Mouse (Mus musculus): ENCODE results near the gene Lcn12.

The Lcn12 gene

DNA sequence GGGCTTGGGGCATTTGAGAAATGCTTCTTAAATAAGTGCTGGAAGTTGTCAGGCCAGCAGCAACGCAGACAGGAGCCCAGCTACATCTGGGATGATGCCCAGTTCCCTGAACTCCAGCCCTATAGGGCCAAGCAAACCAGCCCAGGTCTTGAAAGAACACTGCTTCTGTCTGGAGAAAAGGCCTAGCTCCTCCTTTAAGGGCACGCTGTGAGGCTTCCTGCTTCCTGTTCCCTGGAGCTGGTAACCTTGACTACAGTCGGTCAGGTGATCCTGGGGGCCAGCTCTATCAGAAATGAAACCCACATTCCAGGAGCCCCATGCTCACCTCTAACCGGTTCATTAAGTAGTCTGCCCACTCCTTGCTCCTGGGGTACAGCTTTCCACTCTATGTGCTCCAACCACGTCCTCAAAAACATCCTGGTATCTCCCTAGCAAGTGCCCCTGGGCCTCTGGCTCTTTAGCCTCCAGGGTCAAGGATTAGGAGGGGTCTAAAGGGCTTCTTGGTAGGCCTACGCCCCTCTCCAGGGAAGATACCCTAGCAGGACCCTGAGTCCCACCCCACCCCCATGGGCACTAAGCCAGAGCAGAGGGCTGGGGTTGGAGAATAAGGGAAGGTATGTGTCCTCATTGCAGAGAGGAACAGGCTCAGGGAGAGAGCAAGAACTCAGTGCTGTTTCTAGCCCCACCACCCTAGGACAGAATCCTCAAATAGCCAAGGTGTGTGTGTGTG lies 4.3 kb upstream of the Lcn12 start:
- in situ Hi-C loops (cut with MboI, MseI): no loop called here

- in situ Hi-C loops (cut with MboI, MseI): no loop called here
These were observed 2.8 kb upstream of the Lcn12 start for GRCm38 (mm10) chr2:25496462-25496861.

- in situ Hi-C loops (cut with MboI, MseI): no loop called here
These were observed 723 bp downstream of the Lcn12 start for GRCm38 (mm10) chr2:25492988-25493387.

- in situ Hi-C loops (cut with MboI, MseI): no loop called here
These were observed 5.0 kb downstream of the Lcn12 start for GRCm38 (mm10) chr2:25488671-25489068.

DNA sequence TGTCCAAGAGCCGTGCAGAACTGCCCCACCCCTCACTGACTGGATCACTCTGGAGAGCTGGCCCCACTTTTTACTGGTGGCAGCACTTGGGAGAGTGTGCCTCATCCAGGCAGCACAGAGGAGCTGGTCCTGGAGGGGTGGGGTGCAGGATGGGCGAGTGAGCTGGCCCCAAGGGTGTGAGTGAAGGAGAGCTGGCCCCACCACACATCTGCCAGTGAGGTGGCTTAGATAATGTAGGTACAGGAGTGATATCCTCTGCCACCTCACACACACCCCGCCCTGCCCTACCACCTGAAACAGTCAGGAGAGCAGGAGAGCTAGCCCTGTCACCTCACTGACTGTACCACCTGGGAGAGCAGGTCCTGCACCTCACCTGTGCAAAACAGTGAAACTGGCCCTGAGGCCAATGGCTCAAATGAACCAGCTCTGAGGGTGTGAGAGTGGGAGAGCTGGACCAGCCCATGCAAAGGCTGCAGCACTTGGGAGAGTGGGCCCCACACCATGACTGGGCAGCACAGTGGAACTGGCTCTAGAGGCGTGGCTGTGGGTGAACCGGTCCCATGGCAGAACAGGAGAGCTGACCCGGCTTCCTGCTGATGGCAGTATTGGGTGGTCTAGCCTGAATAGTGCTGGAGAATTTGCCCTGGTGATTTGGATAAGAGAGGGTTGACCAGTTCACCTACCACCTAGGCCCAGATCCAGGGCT lies 5.6 kb downstream of the Lcn12 start:
- in situ Hi-C loops (cut with MboI, MseI): no loop called here

GRCm38 (mm10) chr2:25484901-25485647 lies 8.6 kb downstream of the Lcn12 start:
- in situ Hi-C loops (cut with MboI, MseI): loop anchor here in 1 of 2 experiments (5.0 kb wide), 1 partner anchor 53 kb away; no protein-coding TSS in a partner anchor

- in situ Hi-C loops (cut with MboI, MseI): loop anchor here in 1 of 2 experiments (5.0 kb wide), 1 partner anchor 51 kb away; no protein-coding TSS in a partner anchor
These were observed 10.7 kb downstream of the Lcn12 start for GRCm38 (mm10) chr2:25482969-25483368.

DNA sequence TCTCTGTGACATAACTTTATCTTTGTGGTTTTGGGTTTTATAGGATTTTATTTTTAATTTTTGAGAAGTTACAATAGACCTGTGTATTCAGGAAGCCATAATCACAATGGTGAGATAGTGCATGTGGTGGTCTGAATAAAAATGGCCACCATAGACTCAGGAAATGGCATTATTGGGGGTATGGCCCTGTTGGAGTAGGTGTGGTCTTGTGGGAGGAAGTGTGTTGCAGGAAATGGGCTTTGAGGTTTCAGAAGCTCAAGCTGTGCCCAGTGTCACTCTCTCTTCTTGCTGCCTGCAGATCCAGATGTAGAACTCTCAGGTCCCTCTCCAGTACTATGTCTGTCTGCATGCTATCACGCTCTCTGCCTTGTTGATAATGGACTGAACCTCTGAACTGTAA lies 13.2 kb downstream of the Lcn12 start:
- in situ Hi-C loops (cut with MboI, MseI): loop anchor here in 1 of 2 experiments (5.0 kb wide), 1 partner anchor 48 kb away; no protein-coding TSS in a partner anchor

- in situ Hi-C loops (cut with MboI, MseI): loop anchor here in 1 of 2 experiments (5.0 kb wide), 1 partner anchor 47 kb away; no protein-coding TSS in a partner anchor
These were observed 14.0 kb downstream of the Lcn12 start for GRCm38 (mm10) chr2:25479551-25480311.

DNA sequence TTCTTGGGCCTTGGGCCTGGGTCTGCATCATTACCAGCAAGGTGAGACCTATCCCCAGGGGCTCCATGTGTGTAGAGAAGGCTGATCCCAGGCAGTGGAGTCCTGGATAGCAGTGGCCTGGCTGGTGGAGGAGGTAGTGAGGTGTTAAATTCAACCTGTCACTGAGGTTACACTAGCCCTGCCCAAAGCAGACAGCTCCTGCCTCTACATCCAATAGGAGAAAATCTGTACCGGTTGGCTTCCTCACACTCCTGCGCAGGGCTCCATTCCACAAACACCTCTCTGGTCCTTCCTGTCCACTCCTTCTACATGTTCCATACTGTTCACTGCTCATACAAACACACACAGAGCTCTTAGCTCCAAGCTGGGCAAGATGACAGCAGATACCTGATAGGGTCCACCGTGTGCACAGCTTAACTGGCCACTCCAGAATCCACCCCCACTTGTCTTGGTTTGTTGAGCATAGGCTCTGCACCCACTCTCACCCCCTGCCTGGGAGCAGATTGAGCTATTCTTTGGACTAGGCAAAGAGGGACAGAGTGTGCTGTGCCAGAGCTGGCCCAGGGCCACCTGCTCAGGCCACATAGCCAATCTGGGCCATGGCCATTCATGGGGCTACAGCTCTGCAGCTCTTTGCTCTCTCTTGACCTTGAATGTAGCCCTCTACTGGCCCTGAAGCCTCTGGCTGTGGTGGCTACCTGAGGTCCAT lies 15.6 kb downstream of the Lcn12 start:
- in situ Hi-C loops (cut with MboI, MseI): no loop called here

GRCm38 (mm10) chr2:25477541-25477940 lies 16.2 kb downstream of the Lcn12 start:
- in situ Hi-C loops (cut with MboI, MseI): no loop called here

DNA sequence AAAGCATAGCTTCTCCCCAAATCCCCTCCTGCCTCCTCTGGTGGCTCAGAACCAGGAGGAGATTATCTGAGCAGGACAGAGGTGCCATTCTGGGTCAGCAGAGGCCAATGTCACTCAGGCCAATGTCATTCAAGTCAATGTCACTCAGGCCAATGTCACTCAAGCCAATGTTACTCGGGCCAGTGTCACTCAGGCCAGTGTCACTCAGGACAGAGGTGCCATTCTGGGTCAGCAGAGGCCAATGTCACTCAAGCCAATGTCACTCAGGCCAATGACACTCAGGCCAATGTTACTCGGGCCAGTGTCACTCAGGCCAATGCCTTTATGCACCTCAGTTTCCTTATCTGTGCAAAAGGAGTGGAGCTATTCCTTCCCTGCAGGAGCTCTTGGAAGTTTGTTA lies 21.2 kb downstream of the Lcn12 start:
- in situ Hi-C loops (cut with MboI, MseI): no loop called here

DNA sequence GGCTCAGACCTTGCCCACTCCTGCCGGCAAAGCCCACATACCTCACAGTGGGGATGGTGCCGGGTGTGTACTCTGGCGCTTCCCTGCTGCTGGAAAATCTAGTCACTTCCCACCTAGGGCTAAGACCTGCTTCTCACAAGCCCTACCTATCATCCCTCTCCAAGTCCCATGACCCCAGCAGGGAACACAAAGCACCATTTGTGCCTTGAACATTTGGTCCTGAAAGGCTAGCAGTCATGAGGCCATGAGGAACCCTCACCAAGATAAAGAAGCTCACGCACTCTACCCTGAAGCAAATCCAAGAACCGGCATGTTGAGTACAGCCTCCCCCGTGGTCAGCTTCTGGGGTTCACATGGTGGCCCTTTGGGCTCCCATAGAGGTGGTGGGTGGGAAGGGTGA lies 23.7 kb downstream of the Lcn12 start, which contains the start of gene Ptgds:
TSS of gene Ptgds (minus strand) at position 78 of the 400 bp plus-strand sequence.
- in situ Hi-C loops (cut with MboI, MseI): no loop called here

GRCm38 (mm10) chr2:25468962-25469915 lies 24.5 kb downstream of the Lcn12 start:
- in situ Hi-C loops (cut with MboI, MseI): no loop called here

GRCm38 (mm10) chr2:25467606-25468303 lies 26.0 kb downstream of the Lcn12 start:
- in situ Hi-C loops (cut with MboI, MseI): no loop called here

DNA sequence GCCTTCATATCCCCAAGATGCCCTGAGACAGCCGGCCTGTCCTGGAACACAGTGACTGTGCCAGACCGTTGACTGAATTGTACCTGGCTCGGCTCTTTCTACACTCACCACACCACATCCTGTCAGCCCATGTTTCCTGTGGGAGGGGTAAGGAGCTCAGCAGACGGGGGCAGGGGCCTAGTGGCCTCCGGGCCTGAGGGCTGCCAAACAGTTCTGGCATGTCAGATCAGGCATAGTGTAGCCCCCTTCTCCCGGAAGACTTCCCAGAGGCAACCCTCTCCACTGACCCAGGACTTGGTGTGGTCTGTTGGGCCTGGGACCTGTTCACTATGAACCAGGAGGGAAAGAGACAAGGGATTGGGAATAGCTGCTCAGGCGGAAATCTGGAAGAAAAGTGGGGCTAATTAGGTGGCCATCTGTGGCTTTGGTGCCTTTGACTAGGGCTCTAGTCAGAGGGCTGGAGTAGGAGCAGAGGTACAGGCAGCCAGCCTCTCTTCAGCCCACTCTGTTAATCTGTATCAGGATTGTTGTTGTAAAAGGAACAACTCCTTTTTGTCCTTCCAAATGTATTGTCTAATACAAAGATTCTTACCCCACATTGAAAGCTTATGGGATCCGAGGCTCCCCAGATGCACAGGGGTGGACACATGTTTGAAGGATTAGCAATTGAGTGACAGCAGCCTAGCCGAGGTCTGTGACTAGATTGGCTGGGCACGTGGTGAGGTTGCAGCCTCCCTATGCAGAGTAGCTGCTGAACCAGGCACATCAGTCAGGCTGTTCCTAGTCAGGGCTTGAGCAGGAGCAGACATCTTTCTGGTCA lies 27.7 kb downstream of the Lcn12 start:
- in situ Hi-C loops (cut with MboI, MseI): no loop called here

DNA sequence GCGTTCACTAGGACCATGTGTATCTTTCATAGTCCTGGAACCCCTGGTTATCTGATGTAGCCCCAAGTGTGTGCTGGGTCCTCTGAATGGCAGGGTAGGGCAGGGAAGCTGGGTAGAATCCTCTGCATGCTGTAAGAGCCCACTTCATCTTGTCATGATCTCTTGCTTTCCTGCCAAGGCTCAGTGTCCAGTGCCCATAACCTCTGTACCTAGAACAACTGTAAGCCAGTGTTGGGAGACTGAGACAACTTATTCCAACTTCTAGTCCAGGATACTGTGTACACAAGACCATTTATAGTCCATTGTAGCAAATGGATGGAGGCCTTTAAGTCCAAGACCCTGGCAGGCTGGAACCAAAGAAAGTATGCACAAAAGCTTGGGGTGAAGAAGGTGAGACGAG lies 28.5 kb downstream of the Lcn12 start:
- in situ Hi-C loops (cut with MboI, MseI): no loop called here

- in situ Hi-C loops (cut with MboI, MseI): loop anchor here in 1 of 2 experiments (5.0 kb wide), 1 partner anchor 84 kb away; the partner anchor contains the start of gene Traf2
These were observed 30.1 kb downstream of the Lcn12 start for GRCm38 (mm10) chr2:25463630-25464029.
